Mouse (Mus musculus): ENCODE measurements around the gene Rabl6.
A peak's percentile ranks its signal among the peaks of the same experiment; 100 is the strongest.

Gene Rabl6

DNA sequence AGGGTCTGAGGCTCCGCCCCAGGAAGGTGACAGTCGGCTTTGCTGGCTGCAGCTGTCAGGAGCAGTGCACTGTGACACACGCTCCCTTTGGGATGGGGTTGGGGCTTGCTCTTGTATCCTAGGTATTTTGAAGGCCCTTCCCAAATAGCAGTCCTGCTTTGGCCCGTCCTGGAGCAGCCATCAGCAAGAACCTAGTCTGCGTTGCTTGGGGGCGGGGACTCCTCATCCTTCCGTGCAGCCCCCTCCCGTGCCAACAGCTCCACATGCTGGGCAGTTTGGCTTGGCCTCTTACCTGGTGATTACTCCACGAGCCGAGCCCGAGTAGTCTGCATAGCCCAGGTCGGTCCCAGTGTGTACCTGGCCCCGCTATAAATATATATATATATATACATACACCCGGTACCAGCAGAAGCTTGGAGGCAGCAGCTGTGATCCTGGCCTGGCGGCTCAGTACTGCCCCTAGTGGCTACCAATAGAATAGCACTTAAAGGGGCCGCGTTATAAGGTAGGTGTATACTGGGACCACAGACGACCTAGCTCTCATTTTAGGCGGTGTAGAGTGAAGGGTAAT lies 26.9 kb downstream of the Rabl6 start, which contains the start of gene Ajm1:
Ajm1 (minus strand) TSS at position 464 of the 571 bp plus-strand sequence.
- TF ChIP-seq NANOG (IDR thresholded peaks at IDR 0.05; ENCODE audit: borderline replicate concordance, low read length) (no peak), POU5F1 (IDR thresholded peaks at IDR 0.05; ENCODE audit: borderline replicate concordance, low read length) (no peak), CTCF (conservative IDR thresholded peaks at IDR 0.05; ENCODE audit: low read length) (peak; percentile 97)
- no peaks in the 10 kb centered on the region for H3K9me3 ChIP-seq (ENCODE audit: low read length)
- H3K36me3 ChIP-seq (ENCODE audit: insufficient read depth, low read length) = peaks cover 44% of the 10 kb centered on the region
- H3K4me3 ChIP-seq (replicated peaks; ENCODE audit: low read length) = peak within 1 kb of the TSS; percentile 46; the same call in 1 of the 2 replicates
- peaks cover 72% of the 10 kb centered on the region for H3K4me1 ChIP-seq (replicated peaks; ENCODE audit: low read depth, low read length)
- peaks cover 56% of the 10 kb centered on the region for H3K27me3 ChIP-seq (ENCODE audit: insufficient read depth, low read length)

DNA sequence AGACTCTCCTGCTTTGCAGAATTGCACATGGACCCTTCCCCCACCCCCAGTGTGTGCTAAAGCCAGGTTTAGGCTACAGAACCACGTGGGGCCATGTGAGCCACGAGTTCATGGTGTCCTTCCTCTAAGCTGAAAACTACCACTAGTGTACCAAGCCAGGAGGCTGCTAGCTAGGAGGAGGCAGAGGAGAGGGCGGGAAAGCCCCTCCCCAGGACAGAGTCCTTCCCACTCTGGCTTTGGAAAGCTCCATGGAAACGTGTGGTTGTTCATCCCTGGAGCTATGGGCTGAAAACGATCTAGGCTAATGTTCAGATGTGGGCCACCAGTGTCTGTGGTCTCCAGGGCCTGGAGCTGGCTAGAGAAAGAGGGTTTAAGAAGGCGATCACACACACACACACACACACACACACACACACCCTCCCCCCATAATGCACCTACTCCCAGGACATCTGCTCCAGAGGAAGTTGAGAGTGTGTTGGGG lies 27.7 kb downstream of the Rabl6 start:
- H3K9me3 ChIP-seq (ENCODE audit: low read length) = no peaks in the 10 kb centered on the region
- H3K4me1 ChIP-seq (replicated peaks; ENCODE audit: low read depth, low read length) = peaks cover 80% of the 10 kb centered on the region
- peaks cover 36% of the 10 kb centered on the region for H3K36me3 ChIP-seq (ENCODE audit: insufficient read depth, low read length)
- no peak for TF ChIP-seq CTCF (conservative IDR thresholded peaks at IDR 0.05; ENCODE audit: low read length)
- no peak for TF ChIP-seq NANOG (IDR thresholded peaks at IDR 0.05; ENCODE audit: borderline replicate concordance, low read length)
- TF ChIP-seq POU5F1 (IDR thresholded peaks at IDR 0.05; ENCODE audit: borderline replicate concordance, low read length) = no peak
- peak overlapping the region; percentile 46; the same call in 1 of the 2 replicates for H3K4me3 ChIP-seq (replicated peaks; ENCODE audit: low read length)
- H3K27me3 ChIP-seq (ENCODE audit: insufficient read depth, low read length) = peaks cover 63% of the 10 kb centered on the region

DNA sequence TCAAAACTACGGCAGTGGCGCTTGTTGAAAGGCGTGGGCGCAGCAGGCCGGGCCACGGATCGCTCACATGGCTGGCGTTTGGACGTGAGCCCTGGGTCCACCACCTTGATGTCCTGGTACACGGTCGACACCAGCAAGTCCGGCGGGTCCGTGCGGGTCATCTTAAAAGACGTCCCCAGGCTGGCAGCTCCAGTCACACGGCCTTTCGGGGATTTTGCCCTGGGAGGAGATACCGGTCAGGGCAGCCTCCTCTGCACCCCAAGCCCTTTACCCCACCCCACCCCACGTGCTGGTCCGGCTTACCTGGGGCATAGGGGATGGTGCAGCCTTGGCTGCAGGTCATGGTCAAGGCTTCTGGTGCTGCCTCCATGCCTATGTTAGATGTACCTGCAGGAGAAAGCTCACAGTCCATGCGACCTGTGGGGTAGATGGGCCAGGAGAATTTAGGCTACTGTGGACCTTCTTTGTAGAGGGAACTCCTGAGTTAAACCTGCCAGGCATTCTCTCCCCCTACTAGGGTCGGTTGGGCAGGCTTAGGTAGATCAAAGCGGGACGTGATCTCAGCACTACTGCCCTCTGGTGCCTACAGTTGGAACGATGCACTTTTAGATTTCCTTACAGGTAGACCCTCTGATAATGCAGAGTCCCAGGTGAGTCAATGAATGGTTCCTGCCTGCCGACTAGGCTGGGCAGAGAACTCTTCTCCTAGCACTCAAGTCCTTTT lies 28.4 kb downstream of the Rabl6 start:
- Histone ChIP-seq H3K36me3 (ENCODE audit: insufficient read depth, low read length) (peaks cover 29% of the 10 kb centered on the region), H3K9me3 (ENCODE audit: low read length) (no peaks in the 10 kb centered on the region), H3K27me3 (ENCODE audit: insufficient read depth, low read length) (peaks cover 67% of the 10 kb centered on the region), H3K4me3 (replicated peaks; ENCODE audit: low read length) (peak overlapping the region; percentile 69), H3K4me1 (replicated peaks; ENCODE audit: low read depth, low read length) (peaks cover 83% of the 10 kb centered on the region)
- no peak for TF ChIP-seq NANOG (IDR thresholded peaks at IDR 0.05; ENCODE audit: borderline replicate concordance, low read length)
- peak; percentile 57 for TF ChIP-seq CTCF (conservative IDR thresholded peaks at IDR 0.05; ENCODE audit: low read length)
- TF ChIP-seq POU5F1 (IDR thresholded peaks at IDR 0.05; ENCODE audit: borderline replicate concordance, low read length) = no peak

DNA sequence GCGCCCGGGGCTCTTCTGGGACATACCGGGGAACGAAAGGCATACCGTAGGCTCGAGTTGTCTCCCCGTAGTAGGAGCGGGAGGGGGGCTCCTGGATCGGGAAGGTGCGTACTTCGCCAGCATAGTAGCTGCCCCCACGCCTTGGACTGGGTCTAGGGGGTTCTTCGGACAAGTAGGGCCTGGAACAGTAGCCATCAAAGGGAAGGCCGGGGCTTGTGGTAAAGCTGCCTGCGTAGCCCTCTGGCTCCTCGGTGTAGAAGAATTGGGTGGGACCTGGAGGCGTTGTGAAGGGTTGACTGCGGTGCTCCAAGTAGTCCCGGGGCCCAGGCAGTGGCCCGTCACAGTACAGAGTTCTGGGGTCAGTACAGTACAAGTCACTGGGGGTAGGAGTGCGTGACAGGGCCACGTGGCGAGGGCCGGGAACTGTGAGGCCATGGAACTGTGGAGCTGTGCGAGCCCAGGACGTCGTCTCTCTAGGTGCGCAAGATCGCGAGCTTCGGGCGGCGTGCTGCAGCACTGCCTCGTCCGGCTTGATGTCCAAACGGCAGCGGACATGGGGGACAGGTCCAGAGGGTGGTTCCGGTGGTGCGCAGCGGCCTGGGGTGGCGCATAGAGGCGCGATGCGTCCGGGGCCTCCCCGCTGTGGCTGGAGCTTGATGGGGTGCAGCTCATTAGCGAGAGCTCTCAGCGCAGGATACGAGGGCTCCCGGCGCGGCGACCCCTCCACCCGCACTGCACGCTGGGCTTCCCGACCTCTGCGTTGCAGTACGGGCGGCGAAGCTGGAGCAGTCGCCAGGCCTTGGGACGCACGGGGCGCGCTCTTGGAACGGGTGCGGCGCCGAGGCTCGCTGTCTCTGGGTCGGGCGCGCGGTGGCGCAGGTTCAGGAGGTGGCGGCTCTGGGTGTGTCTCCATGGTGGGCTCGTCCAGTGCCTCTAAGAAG lies 29.3 kb downstream of the Rabl6 start:
- peak overlapping the region; percentile 69 for H3K4me3 ChIP-seq (replicated peaks; ENCODE audit: low read length)
- H3K27me3 ChIP-seq (ENCODE audit: insufficient read depth, low read length) = peaks cover 67% of the 10 kb centered on the region
- peaks cover 20% of the 10 kb centered on the region for H3K36me3 ChIP-seq (ENCODE audit: insufficient read depth, low read length)
- H3K4me1 ChIP-seq (replicated peaks; ENCODE audit: low read depth, low read length) = peaks cover 78% of the 10 kb centered on the region
- no peak for TF ChIP-seq POU5F1 (IDR thresholded peaks at IDR 0.05; ENCODE audit: borderline replicate concordance, low read length)
- TF ChIP-seq NANOG (IDR thresholded peaks at IDR 0.05; ENCODE audit: borderline replicate concordance, low read length) = no peak
- no peak for TF ChIP-seq CTCF (conservative IDR thresholded peaks at IDR 0.05; ENCODE audit: low read length)
- no peaks in the 10 kb centered on the region for H3K9me3 ChIP-seq (ENCODE audit: low read length)

DNA sequence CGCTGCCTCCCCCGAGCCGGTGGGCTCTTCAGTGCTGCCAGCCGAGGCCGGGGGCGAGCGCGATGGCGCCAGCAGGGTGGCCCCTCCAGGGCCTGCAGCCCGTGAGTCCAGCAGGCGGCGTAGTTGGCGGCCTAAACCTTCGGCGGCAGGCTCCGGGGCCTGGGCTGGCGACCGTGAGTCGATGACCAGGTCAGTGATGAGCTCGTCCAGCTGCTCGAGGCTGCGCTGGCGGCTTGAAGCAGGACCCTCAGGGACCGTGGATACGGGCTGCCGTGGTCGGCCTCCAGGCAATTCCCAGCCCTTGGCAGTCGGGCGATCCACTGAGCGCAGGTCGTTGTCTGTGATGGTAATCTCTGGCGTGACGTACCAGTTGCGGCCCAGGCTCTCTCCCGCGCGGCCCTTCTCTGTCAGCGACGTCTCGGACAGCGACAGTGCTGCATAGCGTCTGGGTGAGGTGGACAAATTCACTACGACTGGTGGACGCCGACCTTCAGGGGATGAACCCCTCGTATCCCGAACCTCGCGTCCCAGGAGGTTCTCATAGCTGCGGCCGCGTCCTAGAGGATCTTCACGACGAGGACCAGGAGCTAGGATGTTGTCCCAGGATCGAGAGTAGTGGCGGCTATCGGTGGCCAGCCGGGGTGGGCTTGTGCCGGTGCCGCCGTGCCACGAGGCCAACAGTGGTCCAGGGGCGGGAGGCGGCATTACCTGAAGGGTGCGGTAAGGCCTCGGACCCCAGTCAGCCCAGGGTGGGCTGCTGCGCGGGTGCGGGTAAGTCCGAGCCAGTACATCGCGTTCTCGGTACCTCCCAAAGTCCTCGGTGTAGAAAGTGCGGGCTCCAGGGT lies 30.1 kb downstream of the Rabl6 start:
- peaks cover 67% of the 10 kb centered on the region for H3K27me3 ChIP-seq (ENCODE audit: insufficient read depth, low read length)
- peaks cover 16% of the 10 kb centered on the region for H3K36me3 ChIP-seq (ENCODE audit: insufficient read depth, low read length)
- H3K4me3 ChIP-seq (replicated peaks; ENCODE audit: low read length) = peak overlapping the region; percentile 69
- H3K4me1 ChIP-seq (replicated peaks; ENCODE audit: low read depth, low read length) = peaks cover 78% of the 10 kb centered on the region
- no peaks in the 10 kb centered on the region for H3K9me3 ChIP-seq (ENCODE audit: low read length)
- TF ChIP-seq POU5F1 (IDR thresholded peaks at IDR 0.05; ENCODE audit: borderline replicate concordance, low read length) (no peak), NANOG (IDR thresholded peaks at IDR 0.05; ENCODE audit: borderline replicate concordance, low read length) (no peak), CTCF (conservative IDR thresholded peaks at IDR 0.05; ENCODE audit: low read length) (no peak)

DNA sequence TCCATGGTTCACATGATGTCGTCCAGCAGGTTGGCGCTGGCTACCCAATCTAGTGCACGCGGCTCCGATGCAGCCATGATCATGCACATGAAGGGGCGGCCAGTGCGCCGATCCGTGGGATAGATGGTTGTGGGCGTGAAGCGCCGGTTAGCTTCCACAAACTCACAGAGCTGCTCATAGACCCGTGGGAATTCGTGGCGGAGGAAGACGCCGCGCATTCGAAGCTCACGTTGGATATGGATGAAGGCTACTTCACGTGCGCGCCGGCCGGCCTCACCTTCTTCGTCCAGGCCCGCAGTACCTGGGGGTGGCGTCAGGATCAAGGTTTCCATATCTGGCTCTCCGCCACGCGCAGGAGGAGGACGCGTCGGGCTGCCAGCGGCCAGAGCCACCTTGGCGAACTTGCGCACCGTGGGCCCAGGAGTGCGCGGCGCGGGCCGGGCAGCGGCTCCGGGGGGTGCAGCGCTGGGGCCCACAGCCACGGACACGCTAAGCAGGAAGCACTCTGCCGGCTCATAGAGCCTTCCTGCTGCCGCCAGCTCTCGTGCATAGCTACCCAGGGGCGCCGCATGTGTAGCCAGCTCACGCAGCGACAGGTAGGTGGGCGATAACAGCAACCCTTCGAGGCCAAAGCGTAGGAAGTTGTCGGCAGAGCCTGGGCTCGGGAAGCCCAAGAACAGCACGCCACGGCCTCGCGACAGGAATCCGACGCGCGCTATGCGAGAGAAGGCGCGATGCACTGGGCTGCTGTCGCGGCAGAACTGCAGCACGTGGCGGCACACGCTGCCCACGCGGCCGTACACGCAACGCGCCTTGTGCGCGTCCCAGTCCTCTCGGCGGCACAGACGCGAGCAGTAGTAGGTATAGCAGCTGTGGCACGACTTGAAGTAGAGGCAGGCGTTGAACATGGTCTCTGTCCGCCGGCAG lies 31.1 kb downstream of the Rabl6 start:
- Histone ChIP-seq H3K27me3 (ENCODE audit: insufficient read depth, low read length) (peaks cover 66% of the 10 kb centered on the region), H3K4me1 (replicated peaks; ENCODE audit: low read depth, low read length) (peaks cover 71% of the 10 kb centered on the region), H3K36me3 (ENCODE audit: insufficient read depth, low read length) (peaks cover 15% of the 10 kb centered on the region), H3K4me3 (replicated peaks; ENCODE audit: low read length) (peak overlapping the region; percentile 69), H3K9me3 (ENCODE audit: low read length) (no peaks in the 10 kb centered on the region)
- no peak for TF ChIP-seq POU5F1 (IDR thresholded peaks at IDR 0.05; ENCODE audit: borderline replicate concordance, low read length)
- no peak for TF ChIP-seq CTCF (conservative IDR thresholded peaks at IDR 0.05; ENCODE audit: low read length)
- TF ChIP-seq NANOG (IDR thresholded peaks at IDR 0.05; ENCODE audit: borderline replicate concordance, low read length) = no peak

Data from E14TG2a.4 (cell line).